Comparison of ENCODE assay signal across 8 mouse cellular contexts in genomic region chr10:76031511-76032401, GRCm38 (mm10). TPM values are rescaled to one million over a fixed set of nuclear protein-coding genes. Genes with fewer than 3 reads are reported as not detected.
A peak's percentile ranks its signal among the peaks of the same experiment; 100 is the strongest.
DNase-seq lines count a peak whose midpoint lies in the region; ATAC-seq and TF ChIP-seq lines count a peak whose summit lies in the region.

No protein-coding gene starts in this region.

- no peaks in the 10 kb centered on the region for H3K36me3 ChIP-seq in heart, postnatal 0 days (replicated peaks; ENCODE audit: control insufficient read depth, insufficient read depth, low read length)
- H3K36me3 ChIP-seq in lung, embryonic 14.5 days (ENCODE audit: insufficient read depth), result peaks cover 13% of the 10 kb centered on the region; the same call in 1 of the 2 replicates
- H3K36me3 ChIP-seq in small intestine, adult 2 months (ENCODE audit: control insufficient read depth, insufficient read depth, low read length), result peaks cover 4% of the 10 kb centered on the region; the same call in 1 of the 2 replicates

- H3K4me3 ChIP-seq in heart, postnatal 0 days (ENCODE audit: low read depth, low read length), result peak overlapping the region; percentile 78
- H3K4me3 ChIP-seq in lung, embryonic 14.5 days (ENCODE audit: low read depth, low read length), result peak overlapping the region; percentile 94
- H3K4me3 ChIP-seq in small intestine, adult 2 months (ENCODE audit: low read depth, low read length), result peak overlapping the region; percentile 85

- H3K4me1 ChIP-seq in heart, postnatal 0 days (ENCODE audit: control insufficient read depth, insufficient read depth), result peaks cover 6% of the 10 kb centered on the region; the same call in 1 of the 2 replicates
- 0 out of 2 replicates have a peak, but pooled peaks cover 4% of the 10 kb centered on the region for H3K4me1 ChIP-seq in lung, embryonic 14.5 days (ENCODE audit: insufficient read depth)
- peaks cover 2% of the 10 kb centered on the region; the same call in 1 of the 2 replicates for H3K4me1 ChIP-seq in small intestine, adult 2 months (ENCODE audit: control insufficient read depth, insufficient read depth, insufficient read length, low read length)

- peak overlapping the region; percentile 76 for H3K27ac ChIP-seq in heart, postnatal 0 days (ENCODE audit: low read depth)
- H3K27ac ChIP-seq in lung, embryonic 14.5 days (ENCODE audit: low read depth), result peak overlapping the region; percentile 85
- H3K27ac ChIP-seq in small intestine, adult 2 months (ENCODE audit: insufficient read depth, low read depth, low read length), result peak overlapping the region; percentile 63

- WGBS in heart, postnatal 0 days, result 44% methylated on average over 14 of the region's 14 CpGs
- WGBS in lung, embryonic 14.5 days, result 46% methylated on average over 14 of the region's 14 CpGs
- 37% methylated on average over 14 of the region's 14 CpGs for WGBS in small intestine, adult 2 months

- H3K27me3 ChIP-seq in heart, postnatal 0 days (ENCODE audit: control insufficient read depth, insufficient read depth, low read length), result no peaks in the 10 kb centered on the region
- no peaks in the 10 kb centered on the region for H3K27me3 ChIP-seq in lung, embryonic 14.5 days (ENCODE audit: insufficient read depth, low read length)
- H3K27me3 ChIP-seq in small intestine, adult 2 months (ENCODE audit: control insufficient read depth, insufficient read depth, low read length), result no peaks in the 10 kb centered on the region

- H3K4me2 ChIP-seq in heart, postnatal 0 days (ENCODE audit: low read depth, low read length), result peak overlapping the region; percentile 84
- peak overlapping the region; percentile 71 for H3K4me2 ChIP-seq in lung, embryonic 14.5 days

- no peak for TF ChIP-seq CTCF in heart, postnatal 0 days (IDR thresholded peaks at IDR 0.05; ENCODE audit: low read depth)
- TF ChIP-seq CTCF in lung, embryonic 14.5 days (IDR thresholded peaks at IDR 0.05; ENCODE audit: low read depth), result no peak
- TF ChIP-seq CTCF in small intestine, adult 2 months (IDR thresholded peaks at IDR 0.05; ENCODE audit: extremely low read depth, insufficient read length, insufficient replicate concordance, low read depth, low read length), result no peak

- peak; percentile 48 for DNase-seq in adrenal gland, postnatal 10 days
- DNase-seq in adrenal gland, adult (ENCODE audit: inconsistent age in 2 of 2, low spot score in 1 of 2), result no peak
- DNase-seq in retina, adult 2 months (ENCODE audit: low read depth, low spot score), result peak; percentile 2
- DNase-seq in retina, postnatal 1 day, result no peak
- DNase-seq in heart, postnatal 0 days (ENCODE audit: low spot score), result peak; percentile 83
- peak; percentile 70 for DNase-seq in lung, embryonic 14.5 days
- DNase-seq in ovary, postnatal 10 days (ENCODE audit: low spot score), result no peak

- no peak; the same call in 1 of the 2 replicates for TF ChIP-seq POLR2A in small intestine, adult 2 months (IDR thresholded peaks at IDR 0.05; ENCODE audit: low read depth, low read length)

- peak overlapping the region; percentile 84 for H3K9ac ChIP-seq in heart, postnatal 0 days (replicated peaks; ENCODE audit: low read depth, low read length)
- H3K9ac ChIP-seq in lung, embryonic 14.5 days, result peak overlapping the region; percentile 94

- TF ChIP-seq EP300 in heart, postnatal 0 days (IDR thresholded peaks at IDR 0.05; ENCODE audit: low read depth), result no peak

- ATAC-seq in heart, postnatal 0 days (ENCODE audit: insufficient read depth, low read depth), result peak; percentile 49
- peak; percentile 55; the same call in 1 of the 2 replicates for ATAC-seq in lung, embryonic 14.5 days (ENCODE audit: insufficient read depth)

- H3K9me3 ChIP-seq in heart, postnatal 0 days (replicated peaks; ENCODE audit: control insufficient read depth, low read length), result no peaks in the 10 kb centered on the region
- H3K9me3 ChIP-seq in lung, embryonic 14.5 days (ENCODE audit: low read depth, low read length), result no peaks in the 10 kb centered on the region

RNA-seq across cellular contexts. Expression of gene Zfp280b, which starts 0.7 kb away (rescaled TPM):
- total RNA-seq in adrenal gland, postnatal 10 days (2021), result 10 to 100 TPM in 1 of 2 experiments, 1 to 10 TPM in 1; 9.0 to 11.0 TPM
- total RNA-seq in heart, postnatal 0 days (2014; rRNA removed; ENCODE audit: low replicate concordance), result 4.8 and 7.7 TPM in 2 replicates
- polyA plus RNA-seq in heart, postnatal 0 days (2015; fragmentation: Nextera tagmentation; extraction: Ambion mirVana), result 6.2 and 7.8 TPM in 2 replicates
- 24.9 and 26.2 TPM in 2 replicates for polyA plus RNA-seq in lung, embryonic 14.5 days (2014; fragmentation: Nextera tagmentation; extraction: Ambion mirVana)
- 2.6 and 6.3 TPM in 2 replicates for polyA plus RNA-seq in small intestine, adult 2 months (2012; rRNA removed)

Comparison
In these comparisons a context has a peak if more than half of its experiments do, and no peak if none do; other contexts are left out.
1. DNase-seq: peak in adrenal gland, postnatal 10 days (single experiment), retina, adult 2 months (single experiment), heart, postnatal 0 days (single experiment) and lung, embryonic 14.5 days (single experiment); none in adrenal gland, adult (0 of 2), retina, postnatal 1 day (single experiment) and ovary, postnatal 10 days (single experiment).
2. Peak in every context shown above with its lines, with median percentiles within 50 percentile points of each other: H3K27ac ChIP-seq and H3K4me3 ChIP-seq.